Mouse (Mus musculus) liver, adult 2 months (tissue): Measurements from ENCODE around the gene Lars2.

ENCODE experiments used
- CTCF ChIP-seq: fragments of 200-500 bp; IDR thresholded peaks from 2 replicates; pipeline ENCODE4 v1.5.1; 2011; ENCODE audit warnings: low read depth, low read length, control low read depth
- POLR2A ChIP-seq: fragments of 200-500 bp; IDR thresholded peaks from 2 replicates; pipeline ENCODE4 v1.6.1; 2011; ENCODE audit warnings: low read length, control low read depth; ENCODE audit not compliant: insufficient read depth; ENCODE audit errors: extremely low read depth

- TF ChIP-seq POLR2A (no peak), CTCF (no peak)
Measured at GRCm38 (mm10) chr9:123333479-123333878, 33.2 kb upstream of the Lars2 start.
